Mouse (Mus musculus) kidney, adult 9 months (tissue): ENCODE data around the gene Sppl2b.
"Not testable (repeated sequence)": the region's sequence is repeated elsewhere in the genome, so short reads cannot be mapped to it uniquely, and the experiment has no call there.

Source experiments
- DNase-seq: peaks from one replicate; pipeline ENCODE4 v3.0.0; 2022

The Sppl2b gene

GRCm38 (mm10) chr10:80854913-80855748 lies at the start of gene Sppl2b, which contains the start of gene Lsm7:
TSS of gene Sppl2b (plus strand) at chr10:80855275.
TSS of gene Lsm7 (minus strand) at chr10:80855209.
- DNase-seq = peak; percentile 96

- no peak for DNase-seq
Measured at GRCm38 (mm10) chr10:80805322-80805721, 49.8 kb upstream of the Sppl2b start.

- peak; percentile 75 for DNase-seq
Measured at GRCm38 (mm10) chr10:80805925-80806324, 49.1 kb upstream of the Sppl2b start.

GRCm38 (mm10) chr10:80806341-80807056 lies 48.6 kb upstream of the Sppl2b start:
- no peak for DNase-seq

GRCm38 (mm10) chr10:80807057-80807627 lies 47.9 kb upstream of the Sppl2b start:
- DNase-seq = peak; percentile 65

GRCm38 (mm10) chr10:80808099-80808984 lies 46.7 kb upstream of the Sppl2b start:
- no peak for DNase-seq

GRCm38 (mm10) chr10:80808985-80809632 lies 46.0 kb upstream of the Sppl2b start:
- no peak for DNase-seq

GRCm38 (mm10) chr10:80810084-80810483 lies 45.0 kb upstream of the Sppl2b start:
- DNase-seq = no peak

- no peak for DNase-seq
Measured at GRCm38 (mm10) chr10:80812391-80813041, 42.6 kb upstream of the Sppl2b start.

GRCm38 (mm10) chr10:80813366-80813765 lies 41.7 kb upstream of the Sppl2b start, which contains the start of gene Jsrp1:
TSS of gene Jsrp1 (minus strand) at chr10:80813498.
- no peak for DNase-seq

- no peak for DNase-seq
Measured at GRCm38 (mm10) chr10:80814800-80815199, 40.3 kb upstream of the Sppl2b start.

- not testable (repeated sequence) for DNase-seq
Measured at GRCm38 (mm10) chr10:80816303-80816702, 38.8 kb upstream of the Sppl2b start.

GRCm38 (mm10) chr10:80817164-80817563 lies 37.9 kb upstream of the Sppl2b start:
- no peak for DNase-seq

- DNase-seq = not testable (repeated sequence)
Measured at GRCm38 (mm10) chr10:80817955-80818354, 37.1 kb upstream of the Sppl2b start.

GRCm38 (mm10) chr10:80818599-80819281 lies 36.3 kb upstream of the Sppl2b start:
- DNase-seq = no peak

- peak; percentile 87 for DNase-seq
Measured at GRCm38 (mm10) chr10:80819406-80819805, 35.7 kb upstream of the Sppl2b start.

- DNase-seq = peak; percentile 52
Measured at GRCm38 (mm10) chr10:80821991-80822390, 33.1 kb upstream of the Sppl2b start.

GRCm38 (mm10) chr10:80822528-80822927 lies 32.5 kb upstream of the Sppl2b start:
- DNase-seq = no peak

GRCm38 (mm10) chr10:80823316-80823715 lies 31.8 kb upstream of the Sppl2b start:
- DNase-seq = no peak

GRCm38 (mm10) chr10:80823847-80824643 lies 31.0 kb upstream of the Sppl2b start:
- peak; percentile 41 for DNase-seq
